Mouse (Mus musculus): Measurements from ENCODE around the gene Aff2. TPM values are rescaled to one million over a fixed set of nuclear protein-coding genes. Genes with fewer than 3 reads are reported as not detected.

The Aff2 gene
- total and polyA plus RNA-seq, 3 experiments, result 1.1 to 3.3 (median 2.0) TPM

DNA sequence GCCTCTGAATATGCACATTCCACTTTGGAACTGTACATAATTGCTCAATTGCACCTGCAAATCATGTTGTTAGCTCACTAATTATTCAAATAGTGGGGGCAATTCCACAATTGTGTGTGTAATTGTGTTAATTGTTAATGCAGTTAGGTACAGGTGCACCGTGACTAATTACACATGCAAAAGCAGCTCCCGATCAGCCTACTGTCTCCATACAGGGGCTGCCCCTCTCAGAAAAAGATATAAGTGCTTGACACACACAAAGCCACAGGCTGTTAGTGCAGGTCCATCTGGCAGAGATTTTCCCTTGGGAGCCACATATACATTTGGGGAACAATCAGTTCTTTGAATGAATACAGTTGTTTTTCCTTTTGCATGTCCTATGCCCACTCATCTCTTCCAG lies 302.9 kb downstream of the Aff2 start:
- no peaks in the 10 kb centered on the region for H3K36me3 ChIP-seq (ENCODE audit: control insufficient read depth, insufficient read depth, low read length)
- H3K79me2 ChIP-seq (replicated peaks; ENCODE audit: control insufficient read depth, insufficient read depth, low read length), result no peaks in the 10 kb centered on the region
- 73% methylated on average over 2 of the region's 2 CpGs for WGBS

GRCm38 (mm10) chrX:69666145-69666677 lies 306.1 kb downstream of the Aff2 start:
- no peaks in the 10 kb centered on the region for H3K79me2 ChIP-seq (replicated peaks; ENCODE audit: control insufficient read depth, insufficient read depth, low read length)
- H3K27me3 ChIP-seq (ENCODE audit: control insufficient read depth, insufficient read depth, low read length), result no peaks in the 10 kb centered on the region
- no peak for TF ChIP-seq POLR2A (IDR thresholded peaks at IDR 0.05; ENCODE audit: insufficient read depth, low read depth, low read length)
- no peak for TF ChIP-seq EP300 (IDR thresholded peaks at IDR 0.05; ENCODE audit: insufficient read depth, low read depth, low read length)
- TF ChIP-seq CTCF (IDR thresholded peaks at IDR 0.05), result no peak
- intact Hi-C loops (cut with DNase I), result no loop called here
- no peaks in the 10 kb centered on the region for H3K36me3 ChIP-seq (ENCODE audit: control insufficient read depth, insufficient read depth, low read length)
- 68% methylated on average over 3 of the region's 3 CpGs for WGBS
- H3K27ac ChIP-seq, result no peak overlapping the region
- DNase-seq, result no peak
- H3K4me3 ChIP-seq, result no peak overlapping the region
- H3K9ac ChIP-seq (ENCODE audit: low read depth, low read length), result no peak overlapping the region
- H3K4me1 ChIP-seq (ENCODE audit: control insufficient read depth, insufficient read depth, low read length), result no peaks in the 10 kb centered on the region

More for the DNA sequence above, 302.9 kb downstream of the Aff2 start:
- H3K27me3 ChIP-seq (ENCODE audit: control insufficient read depth, insufficient read depth, low read length), result no peaks in the 10 kb centered on the region
- intact Hi-C loops (cut with DNase I), result no loop called here
- no peak overlapping the region for H3K4me3 ChIP-seq
- TF ChIP-seq CTCF (IDR thresholded peaks at IDR 0.05) (no peak), EP300 (IDR thresholded peaks at IDR 0.05; ENCODE audit: insufficient read depth, low read depth, low read length) (no peak), POLR2A (IDR thresholded peaks at IDR 0.05; ENCODE audit: insufficient read depth, low read depth, low read length) (no peak)
- H3K4me1 ChIP-seq (ENCODE audit: control insufficient read depth, insufficient read depth, low read length), result no peaks in the 10 kb centered on the region
- no peak overlapping the region for H3K9ac ChIP-seq (ENCODE audit: low read depth, low read length)
- DNase-seq, result no peak
- H3K27ac ChIP-seq, result no peak overlapping the region

DNA sequence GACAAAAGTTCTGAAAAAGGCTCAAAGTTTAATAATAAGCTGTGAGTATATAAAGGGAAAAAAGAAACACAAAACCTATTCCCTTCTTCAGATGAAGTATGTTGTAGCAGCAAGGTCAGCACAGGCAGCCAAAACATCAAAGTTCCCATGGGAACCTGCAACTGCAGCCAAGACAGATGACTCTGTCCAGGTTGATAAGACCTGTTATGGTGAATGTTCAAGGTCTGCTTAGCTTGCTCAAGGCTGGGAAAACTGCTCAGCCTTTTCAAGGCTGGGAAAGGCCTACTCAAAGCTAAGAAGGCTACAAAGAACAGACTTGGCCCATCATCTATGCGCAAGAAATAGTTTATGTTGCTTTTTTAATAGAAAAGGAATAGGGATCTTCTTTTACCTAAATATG lies 315.6 kb downstream of the Aff2 start:
- H3K9ac ChIP-seq (ENCODE audit: low read depth, low read length), result no peak overlapping the region
- peak in 1 of 2 experiments; percentile 1 for DNase-seq
- H3K36me3 ChIP-seq (ENCODE audit: control insufficient read depth, insufficient read depth, low read length), result no peaks in the 10 kb centered on the region
- no peak for TF ChIP-seq POLR2A (IDR thresholded peaks at IDR 0.05; ENCODE audit: insufficient read depth, low read depth, low read length)
- no peak for TF ChIP-seq EP300 (IDR thresholded peaks at IDR 0.05; ENCODE audit: insufficient read depth, low read depth, low read length)
- no peak for TF ChIP-seq CTCF (IDR thresholded peaks at IDR 0.05)
- H3K27ac ChIP-seq, result no peak overlapping the region
- WGBS, result 91% methylated on average over 1 of the region's 1 CpGs
- intact Hi-C loops (cut with DNase I), result no loop called here
- H3K4me1 ChIP-seq (ENCODE audit: control insufficient read depth, insufficient read depth, low read length), result no peaks in the 10 kb centered on the region
- H3K4me3 ChIP-seq, result no peak overlapping the region
- H3K27me3 ChIP-seq (ENCODE audit: control insufficient read depth, insufficient read depth, low read length), result no peaks in the 10 kb centered on the region
- no peaks in the 10 kb centered on the region for H3K79me2 ChIP-seq (replicated peaks; ENCODE audit: control insufficient read depth, insufficient read depth, low read length)

DNA sequence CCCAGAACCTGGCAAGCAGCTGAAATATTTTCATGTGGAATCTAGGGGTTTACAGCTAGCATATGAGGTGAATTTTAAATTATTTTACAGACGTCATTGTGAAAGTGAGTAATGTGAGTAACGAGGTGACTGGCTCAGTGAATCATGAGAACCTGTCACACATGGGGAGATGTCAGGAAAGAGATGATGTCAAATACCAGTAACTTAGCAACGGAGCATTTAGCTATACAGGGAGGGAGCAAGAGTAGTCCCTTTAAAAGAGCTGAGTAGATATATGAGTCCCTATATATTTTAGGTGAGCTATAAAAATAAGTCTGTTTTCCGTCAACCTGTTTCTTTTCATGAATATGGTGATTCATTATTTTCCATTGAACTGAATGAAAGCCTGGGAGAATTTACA lies 338.7 kb downstream of the Aff2 start:
- 71% methylated on average over 4 of the region's 4 CpGs for WGBS
- no peaks in the 10 kb centered on the region for H3K4me1 ChIP-seq (ENCODE audit: control insufficient read depth, insufficient read depth, low read length)

DNA sequence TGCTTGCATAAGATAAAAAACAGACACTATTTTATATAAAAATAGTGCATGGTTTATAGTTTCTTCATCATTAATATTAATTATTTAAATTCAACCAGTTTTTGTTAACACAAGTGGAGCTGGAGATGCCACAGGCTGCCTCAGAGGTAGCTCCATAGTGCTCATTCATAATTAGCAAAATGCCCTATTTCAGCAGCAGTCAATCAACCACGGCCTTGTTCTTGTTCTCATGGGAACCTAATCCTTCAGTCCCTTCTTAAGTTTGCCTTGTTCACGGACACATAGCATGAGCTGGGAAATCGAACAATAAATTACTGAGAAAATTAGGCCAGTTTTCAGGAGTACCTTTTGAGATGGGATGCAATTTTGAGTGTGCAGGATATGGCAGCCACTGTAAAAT lies 378.9 kb downstream of the Aff2 start:
- no peaks in the 10 kb centered on the region for H3K79me2 ChIP-seq (replicated peaks; ENCODE audit: control insufficient read depth, insufficient read depth, low read length)
- no peaks in the 10 kb centered on the region for H3K4me1 ChIP-seq (ENCODE audit: control insufficient read depth, insufficient read depth, low read length)
- WGBS, result 65% methylated on average over 3 of the region's 3 CpGs
- H3K9ac ChIP-seq (ENCODE audit: low read depth, low read length), result no peak overlapping the region
- no peak for DNase-seq
- no peak for TF ChIP-seq EP300 (IDR thresholded peaks at IDR 0.05; ENCODE audit: insufficient read depth, low read depth, low read length)
- TF ChIP-seq POLR2A (IDR thresholded peaks at IDR 0.05; ENCODE audit: insufficient read depth, low read depth, low read length), result no peak
- no peak for TF ChIP-seq CTCF (IDR thresholded peaks at IDR 0.05)
- intact Hi-C loops (cut with DNase I), result no loop called here
- H3K4me3 ChIP-seq, result no peak overlapping the region
- no peak overlapping the region for H3K27ac ChIP-seq
- no peaks in the 10 kb centered on the region for H3K36me3 ChIP-seq (ENCODE audit: control insufficient read depth, insufficient read depth, low read length)
- no peaks in the 10 kb centered on the region for H3K27me3 ChIP-seq (ENCODE audit: control insufficient read depth, insufficient read depth, low read length)

More for the DNA sequence above, 338.7 kb downstream of the Aff2 start:
- no peak overlapping the region for H3K9ac ChIP-seq (ENCODE audit: low read depth, low read length)
- no peaks in the 10 kb centered on the region for H3K79me2 ChIP-seq (replicated peaks; ENCODE audit: control insufficient read depth, insufficient read depth, low read length)
- H3K27ac ChIP-seq, result no peak overlapping the region
- no peak for DNase-seq
- no peaks in the 10 kb centered on the region for H3K27me3 ChIP-seq (ENCODE audit: control insufficient read depth, insufficient read depth, low read length)
- no peak overlapping the region for H3K4me3 ChIP-seq
- intact Hi-C loops (cut with DNase I), result no loop called here
- TF ChIP-seq CTCF (IDR thresholded peaks at IDR 0.05) (no peak), EP300 (IDR thresholded peaks at IDR 0.05; ENCODE audit: insufficient read depth, low read depth, low read length) (no peak), POLR2A (IDR thresholded peaks at IDR 0.05; ENCODE audit: insufficient read depth, low read depth, low read length) (no peak)
- no peaks in the 10 kb centered on the region for H3K36me3 ChIP-seq (ENCODE audit: control insufficient read depth, insufficient read depth, low read length)

DNA sequence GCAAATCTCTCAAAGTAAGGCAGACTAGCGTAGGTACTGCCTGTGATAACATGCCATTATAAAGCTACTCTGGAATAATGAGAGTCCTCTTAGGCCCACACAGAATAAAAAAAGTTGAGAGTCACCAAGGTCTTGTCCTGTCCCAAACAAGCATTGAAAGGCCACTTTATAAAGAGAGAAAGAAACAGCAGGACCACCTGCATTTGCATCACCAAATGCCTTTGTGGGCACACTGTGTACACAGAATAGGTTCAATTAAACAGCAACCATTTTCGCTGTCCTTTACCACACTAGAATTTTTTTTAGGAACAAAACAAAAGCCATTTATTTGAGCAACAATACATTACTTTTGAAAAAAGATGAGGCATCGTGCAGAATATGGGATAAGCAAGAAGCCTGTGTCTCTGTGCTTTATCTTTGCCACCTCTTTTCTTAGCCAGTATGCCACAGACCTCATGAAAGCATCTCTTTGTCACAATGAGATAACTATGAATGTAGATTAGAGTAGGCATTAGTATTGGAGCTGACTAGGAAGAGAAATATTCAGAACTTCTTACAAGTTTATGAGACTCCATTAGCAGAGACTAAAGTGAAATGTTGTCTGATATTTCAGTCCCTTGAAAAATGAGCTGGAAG lies 385.0 kb downstream of the Aff2 start:
- Histone ChIP-seq H3K4me1 (ENCODE audit: control insufficient read depth, insufficient read depth, low read length) (no peaks in the 10 kb centered on the region), H3K9ac (ENCODE audit: low read depth, low read length) (no peak overlapping the region), H3K27ac (no peak overlapping the region), H3K4me3 (no peak overlapping the region), H3K27me3 (ENCODE audit: control insufficient read depth, insufficient read depth, low read length) (no peaks in the 10 kb centered on the region), H3K79me2 (replicated peaks; ENCODE audit: control insufficient read depth, insufficient read depth, low read length) (no peaks in the 10 kb centered on the region), H3K36me3 (ENCODE audit: control insufficient read depth, insufficient read depth, low read length) (no peaks in the 10 kb centered on the region)
- TF ChIP-seq EP300 (IDR thresholded peaks at IDR 0.05; ENCODE audit: insufficient read depth, low read depth, low read length) (no peak), CTCF (IDR thresholded peaks at IDR 0.05) (no peak), POLR2A (IDR thresholded peaks at IDR 0.05; ENCODE audit: insufficient read depth, low read depth, low read length) (no peak)
- intact Hi-C loops (cut with DNase I), result no loop called here
- no peak for DNase-seq
- 57% methylated on average over 3 of the region's 3 CpGs for WGBS

Measured in heart, adult 2 months (tissue).